Mouse (Mus musculus) 3134 (cell line): ENCODE measurements at regions not wholly inside any gene's neighbourhood (a gene's known extent, or its start where the extent isn't known, plus 50 kb on each side); places are given as distances from the start of the nearest gene placed in this dataset.
"Not testable (repeated sequence)": the region's sequence is repeated elsewhere in the genome, so short reads cannot be mapped to it uniquely, and the experiment has no call there.

Source experiments
- DNase-seq: peaks from one replicate; pipeline ENCODE4 v3.0.0-alpha.2; 2011; ENCODE audit warnings: low spot score; ENCODE audit not compliant: insufficient read length; ENCODE audit errors: extremely low read depth

GRCm38 (mm10) chr12:8447612-8448011 lies 52.2 kb downstream of the Rhob start:
- no peak for DNase-seq

GRCm38 (mm10) chr12:8447025-8447424 lies 52.8 kb downstream of the Rhob start:
- DNase-seq, result no peak

GRCm38 (mm10) chr12:8444975-8445853 lies 54.6 kb downstream of the Rhob start:
- DNase-seq, result peak; percentile 21

GRCm38 (mm10) chr12:8443917-8444453 lies 55.8 kb downstream of the Rhob start:
- no peak for DNase-seq

GRCm38 (mm10) chr12:8443253-8443661 lies 56.6 kb downstream of the Rhob start:
- no peak for DNase-seq

- no peak for DNase-seq
These were observed 58.5 kb downstream of the Rhob start for GRCm38 (mm10) chr12:8441275-8441674.

- DNase-seq, result no peak
These were observed 59.4 kb downstream of the Rhob start for GRCm38 (mm10) chr12:8440373-8440772.

- no peak for DNase-seq
These were observed 59.9 kb downstream of the Rhob start for GRCm38 (mm10) chr12:8439957-8440356.

- DNase-seq, result no peak
These were observed 60.3 kb downstream of the Rhob start for GRCm38 (mm10) chr12:8439486-8439885.

GRCm38 (mm10) chr12:8438638-8439037 lies 61.2 kb downstream of the Rhob start:
- no peak for DNase-seq

- DNase-seq, result no peak
These were observed 62.7 kb downstream of the Rhob start for GRCm38 (mm10) chr12:8436976-8437580.

GRCm38 (mm10) chr12:8436553-8436952 lies 63.3 kb downstream of the Rhob start:
- DNase-seq, result no peak

- DNase-seq, result not testable (repeated sequence)
These were observed 64.0 kb downstream of the Rhob start for GRCm38 (mm10) chr12:8435651-8436348.

- DNase-seq, result no peak
These were observed 71.4 kb downstream of the Rhob start for GRCm38 (mm10) chr12:8428228-8428990.

GRCm38 (mm10) chr12:8424515-8424914 lies 75.3 kb downstream of the Rhob start:
- no peak for DNase-seq

- no peak for DNase-seq
These were observed 77.1 kb downstream of the Rhob start for GRCm38 (mm10) chr12:8422676-8423075.

GRCm38 (mm10) chr12:8421271-8421567 lies 78.6 kb downstream of the Rhob start:
- no peak for DNase-seq

- no peak for DNase-seq
These were observed 79.1 kb downstream of the Rhob start for GRCm38 (mm10) chr12:8420511-8421270.

GRCm38 (mm10) chr12:8418890-8419289 lies 80.9 kb downstream of the Rhob start:
- DNase-seq, result peak; percentile 37
